Mouse (Mus musculus): ENCODE data around the gene Gm17720.

- TF ChIP-seq POLR2A (IDR thresholded peaks at IDR 0.05; ENCODE audit: extremely low read depth, insufficient read depth, low read length), result no peak
- no peak for TF ChIP-seq CTCF (IDR thresholded peaks at IDR 0.05; ENCODE audit: extremely low read depth, insufficient read depth, low read length)
Measured at GRCm38 (mm10) chr8:110134236-110134635, 31.7 kb upstream of the Gm17720 start.
